Mouse (Mus musculus): ENCODE data around the gene Snd1. TPM values are rescaled to one million over a fixed set of nuclear protein-coding genes. Genes with fewer than 3 reads are reported as not detected.
A peak's percentile ranks its signal among the peaks of the same experiment; 100 is the strongest.

Gene Snd1
- polyA plus RNA-seq, 1 experiment from 2014 or later, result 129 TPM

DNA sequence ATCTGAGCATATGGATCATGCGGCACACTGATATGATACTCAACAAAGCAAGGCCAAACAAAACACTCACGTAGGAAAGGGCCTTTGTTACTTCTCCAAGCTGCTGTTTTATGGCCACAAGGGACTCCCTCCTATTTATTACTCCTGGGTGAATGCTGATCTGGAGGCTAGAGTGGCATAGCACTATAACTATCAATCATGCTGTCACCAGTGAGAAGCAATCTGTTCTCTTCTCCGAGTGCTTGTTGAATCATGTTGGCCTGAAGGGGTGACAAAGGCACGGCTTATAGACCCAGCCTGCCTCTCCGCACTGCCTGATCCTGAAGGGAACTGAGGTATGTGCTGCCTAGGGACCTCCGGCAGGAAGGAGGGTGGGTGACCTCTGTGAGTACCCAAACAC, 10.3 kb upstream of the Snd1 start:
- peaks cover 4% of the 10 kb centered on the region; the same call in 1 of the 2 replicates for H3K4me1 ChIP-seq
- H3K9me3 ChIP-seq (replicated peaks), result no peaks in the 10 kb centered on the region
- H3K9ac ChIP-seq, result no peak overlapping the region
- H3K4me3 ChIP-seq (replicated peaks), result no peak overlapping the region
- H3K36me3 ChIP-seq, result no peaks in the 10 kb centered on the region
- 8% methylated on average over 6 of the region's 6 CpGs for WGBS
- no peak for ATAC-seq (replicated peaks; ENCODE audit: low FRiP score)
- H3K4me2 ChIP-seq, result no peak overlapping the region
- no peak overlapping the region for H3K27ac ChIP-seq
- no peaks in the 10 kb centered on the region for H3K27me3 ChIP-seq

DNA sequence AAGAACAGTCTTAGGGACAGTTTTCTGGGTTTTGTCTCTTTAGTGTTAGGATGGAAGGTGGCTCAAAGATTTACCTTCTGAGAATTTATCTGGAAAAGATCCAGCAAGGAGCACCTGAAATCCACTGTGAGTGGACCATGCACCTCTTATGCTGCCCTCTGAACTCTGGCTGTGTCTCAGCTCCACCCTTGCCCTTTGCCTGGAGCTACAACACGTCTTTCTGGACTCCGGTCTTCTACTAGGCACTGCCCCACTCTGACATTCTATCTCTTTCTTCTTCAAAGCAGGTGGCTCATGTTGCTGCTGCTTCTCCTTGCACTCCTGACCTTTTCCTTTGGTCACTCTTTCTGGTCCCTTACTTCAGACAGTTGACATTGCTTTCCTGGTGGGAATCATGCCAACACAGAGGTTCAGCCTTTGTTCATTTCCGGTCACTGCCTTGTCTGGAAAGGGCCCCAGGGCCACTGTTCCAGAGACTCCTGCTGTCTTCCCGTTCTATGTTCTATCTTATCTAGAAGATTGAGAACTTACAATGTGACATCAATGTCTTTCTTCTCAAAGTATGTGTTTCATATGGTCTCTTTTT, 4.8 kb upstream of the Snd1 start:
- no peak for ATAC-seq (replicated peaks; ENCODE audit: low FRiP score)
- H3K36me3 ChIP-seq, result no peaks in the 10 kb centered on the region
- no peak overlapping the region for H3K4me3 ChIP-seq (replicated peaks)
- no peak overlapping the region for H3K4me2 ChIP-seq
- H3K27ac ChIP-seq, result no peak overlapping the region
- H3K4me1 ChIP-seq, result 0 out of 2 replicates have a peak, but pooled peaks cover 3% of the 10 kb centered on the region
- H3K9ac ChIP-seq, result no peak overlapping the region
- no peaks in the 10 kb centered on the region for H3K27me3 ChIP-seq
- WGBS, result 49% methylated on average over 4 of the region's 4 CpGs
- no peaks in the 10 kb centered on the region for H3K9me3 ChIP-seq (replicated peaks)

DNA sequence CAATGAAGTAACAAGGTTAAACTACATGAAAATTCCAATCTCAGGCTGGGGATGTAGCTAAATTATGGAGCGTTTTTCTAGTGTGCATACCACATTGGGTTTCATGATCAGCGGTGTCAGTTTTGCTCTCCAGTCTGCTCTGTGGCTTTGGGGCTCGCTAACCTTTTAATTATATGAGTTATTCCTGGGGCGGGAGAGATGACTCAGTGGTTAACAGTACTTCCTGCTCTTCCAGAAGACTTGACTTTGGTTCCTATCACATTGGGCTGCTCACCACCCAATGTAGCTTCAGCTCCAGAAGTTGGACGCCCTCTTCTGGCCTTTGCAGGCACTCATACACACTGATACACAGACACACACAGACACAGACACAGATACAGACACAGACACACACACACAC, 4.3 kb upstream of the Snd1 start:
- ATAC-seq (replicated peaks; ENCODE audit: low FRiP score), result no peak
- Histone ChIP-seq H3K9ac (no peak overlapping the region), H3K27me3 (no peaks in the 10 kb centered on the region), H3K4me1 (0 out of 2 replicates have a peak, but pooled peaks cover 3% of the 10 kb centered on the region), H3K4me2 (no peak overlapping the region), H3K9me3 (replicated peaks) (no peaks in the 10 kb centered on the region), H3K4me3 (replicated peaks) (no peak overlapping the region), H3K27ac (no peak overlapping the region), H3K36me3 (no peaks in the 10 kb centered on the region)
- 77% methylated on average over 5 of the region's 5 CpGs for WGBS

DNA sequence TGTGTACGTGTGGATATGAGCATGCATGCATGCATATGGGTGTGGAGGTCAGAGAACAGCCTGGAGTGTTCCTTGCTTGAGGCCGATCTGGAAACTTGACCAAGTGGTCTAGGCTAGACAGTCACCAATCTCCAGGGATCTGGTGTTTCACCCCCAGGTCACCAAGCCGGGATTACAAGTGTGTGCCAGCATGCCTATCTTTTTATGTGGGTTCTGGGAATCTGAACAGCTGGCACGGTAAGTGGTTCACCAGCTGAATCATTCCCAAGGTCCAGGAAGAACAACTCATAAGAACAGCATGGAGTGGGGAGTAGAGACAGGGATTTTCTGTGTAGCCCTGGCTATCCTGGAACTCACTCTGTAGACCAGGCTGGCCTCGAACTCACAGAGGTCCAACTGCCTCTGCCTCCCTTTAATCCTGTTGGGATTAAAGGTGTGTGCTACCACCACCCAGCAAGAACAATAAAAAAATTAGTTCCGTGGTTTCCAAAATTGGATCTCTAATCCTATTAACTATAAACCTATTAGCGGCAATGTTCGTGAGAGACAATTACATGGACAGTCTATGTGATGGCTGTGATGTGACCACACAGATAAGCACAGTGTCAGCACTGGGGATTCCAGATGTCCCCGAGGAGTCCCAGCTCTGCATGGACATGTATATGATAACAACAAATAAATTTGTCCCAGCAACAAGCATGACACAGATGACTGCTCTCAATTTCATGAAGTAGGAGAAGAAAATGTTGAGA, 3.5 kb upstream of the Snd1 start:
- Histone ChIP-seq H3K9ac (no peak overlapping the region), H3K27me3 (no peaks in the 10 kb centered on the region), H3K27ac (no peak overlapping the region), H3K4me1 (0 out of 2 replicates have a peak, but pooled peaks cover 3% of the 10 kb centered on the region), H3K4me3 (replicated peaks) (no peak overlapping the region), H3K4me2 (no peak overlapping the region), H3K36me3 (no peaks in the 10 kb centered on the region), H3K9me3 (replicated peaks) (no peaks in the 10 kb centered on the region)
- WGBS, result 87% methylated on average over 9 of the region's 9 CpGs
- ATAC-seq (replicated peaks; ENCODE audit: low FRiP score), result no peak

DNA sequence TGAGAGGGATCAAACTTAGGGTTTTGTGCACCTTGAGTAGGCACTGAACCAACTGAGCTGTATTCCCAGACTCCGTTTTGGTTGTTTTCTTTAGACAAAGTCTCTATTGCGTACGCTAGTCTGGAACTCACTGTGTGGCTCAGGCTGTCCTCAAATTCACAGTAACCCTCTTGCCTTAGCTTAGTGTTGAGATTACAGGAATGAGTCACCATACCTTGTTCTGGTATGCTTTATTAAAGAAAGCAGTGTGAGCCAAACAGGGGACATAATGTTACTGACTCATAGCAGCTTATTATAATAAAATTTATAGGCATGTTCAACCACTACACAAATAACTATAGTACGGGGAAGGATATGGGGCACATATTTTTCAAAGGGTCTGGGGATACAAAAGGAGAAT, 728 bp upstream of the Snd1 start:
- Histone ChIP-seq H3K9me3 (replicated peaks) (no peaks in the 10 kb centered on the region), H3K4me2 (no peak overlapping the region), H3K4me1 (peaks cover 6% of the 10 kb centered on the region; the same call in 1 of the 2 replicates), H3K4me3 (replicated peaks) (no peak overlapping the region), H3K36me3 (no peaks in the 10 kb centered on the region), H3K9ac (no peak overlapping the region), H3K27me3 (no peaks in the 10 kb centered on the region), H3K27ac (no peak overlapping the region)
- 87% methylated on average over 4 of the region's 4 CpGs for WGBS
- no peak for ATAC-seq (replicated peaks; ENCODE audit: low FRiP score)

DNA sequence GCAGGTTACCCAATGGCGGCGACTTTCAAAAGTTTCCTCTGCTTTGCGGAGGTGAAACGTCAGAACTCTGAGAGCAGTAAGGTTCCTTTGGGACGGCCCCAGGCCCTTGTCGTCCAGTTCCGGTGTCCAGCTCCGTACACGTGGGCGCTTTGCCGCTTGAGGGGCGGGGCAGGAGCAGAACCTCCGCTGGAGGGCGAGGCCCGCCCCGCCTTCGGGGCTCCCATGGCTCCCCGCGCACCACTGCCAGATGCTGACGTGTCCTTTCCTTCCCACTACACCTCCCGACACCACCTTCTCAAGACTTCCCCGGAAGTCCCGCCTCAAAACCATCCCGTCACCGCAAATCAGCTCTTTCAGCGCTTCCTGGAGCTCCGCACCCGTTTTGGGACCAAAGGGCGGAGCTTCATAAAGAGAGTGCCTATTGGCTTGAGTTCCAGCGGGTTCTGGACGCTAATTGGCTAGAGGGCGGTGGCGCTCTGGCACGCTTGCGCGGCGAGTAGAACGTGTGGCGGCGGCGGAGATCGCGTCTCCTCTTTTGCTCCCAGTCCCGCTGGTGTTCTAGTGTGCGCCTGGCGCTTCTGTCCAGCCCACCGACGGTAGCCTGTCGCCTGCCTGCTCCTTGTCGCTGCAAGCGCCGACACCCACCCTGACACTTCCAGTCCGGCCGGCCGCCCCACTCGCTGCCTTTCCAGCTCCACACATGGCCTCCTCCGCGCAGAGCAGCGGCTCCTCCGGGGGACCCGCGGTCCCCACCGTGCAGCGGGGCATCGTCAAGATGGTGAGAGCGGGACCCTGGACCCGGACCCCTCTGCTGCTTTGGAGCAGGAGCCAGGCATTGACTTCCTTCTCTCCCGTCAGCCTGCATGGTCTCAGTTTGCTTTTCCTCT, 5.2 kb downstream of the Snd1 start:
- H3K4me2 ChIP-seq, result peak overlapping the region; percentile 71
- peak overlapping the region; percentile 91 for H3K27ac ChIP-seq
- no peaks in the 10 kb centered on the region for H3K9me3 ChIP-seq (replicated peaks)
- under 1% methylated on average over 68 of the region's 68 CpGs for WGBS
- H3K4me1 ChIP-seq, result peaks cover 34% of the 10 kb centered on the region
- H3K27me3 ChIP-seq, result no peaks in the 10 kb centered on the region
- ATAC-seq (replicated peaks; ENCODE audit: low FRiP score), result peak; percentile 99
- peak overlapping the region; percentile 85 for H3K4me3 ChIP-seq (replicated peaks)
- peak overlapping the region; percentile 78 for H3K9ac ChIP-seq
- H3K36me3 ChIP-seq, result peaks cover 9% of the 10 kb centered on the region

DNA sequence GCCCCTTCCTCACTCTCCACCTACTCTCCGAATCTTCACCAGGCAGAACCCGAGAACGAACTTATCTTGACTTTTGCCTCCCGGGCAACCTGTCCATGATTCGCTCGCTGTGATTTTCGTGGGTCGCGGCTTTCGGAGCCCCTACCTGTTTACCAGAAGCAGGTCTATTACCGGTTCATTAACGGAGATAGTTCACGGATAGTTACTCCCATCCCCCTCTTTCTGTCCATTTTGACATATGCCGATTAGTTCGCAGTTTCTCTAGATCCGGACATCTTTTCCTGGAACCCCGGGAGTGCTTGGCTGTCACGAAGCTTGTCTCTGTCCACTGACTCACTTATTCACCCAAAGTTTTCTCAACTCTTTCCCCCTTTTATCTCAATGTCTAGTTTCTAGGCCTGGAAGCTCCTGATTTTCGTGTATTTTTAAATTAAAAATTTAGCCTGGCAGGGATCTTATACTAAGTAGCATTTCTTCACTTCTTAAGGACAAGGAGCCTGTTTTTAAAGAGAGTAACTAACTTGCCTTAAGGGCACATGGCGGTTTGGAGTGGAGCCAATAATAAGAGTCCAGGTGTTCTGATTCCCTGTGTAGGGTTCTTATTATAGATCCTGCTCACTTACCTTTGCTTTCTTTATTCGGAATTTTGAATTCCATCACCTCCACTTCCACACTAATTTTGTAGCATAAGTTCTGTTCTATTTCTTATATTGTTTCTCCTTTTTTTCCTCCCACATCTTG, 6.0 kb downstream of the Snd1 start:
- Histone ChIP-seq H3K4me1 (peaks cover 39% of the 10 kb centered on the region), H3K27ac (peak overlapping the region; percentile 91), H3K27me3 (no peaks in the 10 kb centered on the region), H3K9me3 (replicated peaks) (no peaks in the 10 kb centered on the region), H3K36me3 (peaks cover 13% of the 10 kb centered on the region), H3K4me2 (peak overlapping the region; percentile 62), H3K4me3 (replicated peaks) (peak overlapping the region; percentile 85), H3K9ac (peak overlapping the region; percentile 78)
- ATAC-seq (replicated peaks; ENCODE audit: low FRiP score), result no peak
- 5% methylated on average over 21 of the region's 21 CpGs for WGBS

DNA sequence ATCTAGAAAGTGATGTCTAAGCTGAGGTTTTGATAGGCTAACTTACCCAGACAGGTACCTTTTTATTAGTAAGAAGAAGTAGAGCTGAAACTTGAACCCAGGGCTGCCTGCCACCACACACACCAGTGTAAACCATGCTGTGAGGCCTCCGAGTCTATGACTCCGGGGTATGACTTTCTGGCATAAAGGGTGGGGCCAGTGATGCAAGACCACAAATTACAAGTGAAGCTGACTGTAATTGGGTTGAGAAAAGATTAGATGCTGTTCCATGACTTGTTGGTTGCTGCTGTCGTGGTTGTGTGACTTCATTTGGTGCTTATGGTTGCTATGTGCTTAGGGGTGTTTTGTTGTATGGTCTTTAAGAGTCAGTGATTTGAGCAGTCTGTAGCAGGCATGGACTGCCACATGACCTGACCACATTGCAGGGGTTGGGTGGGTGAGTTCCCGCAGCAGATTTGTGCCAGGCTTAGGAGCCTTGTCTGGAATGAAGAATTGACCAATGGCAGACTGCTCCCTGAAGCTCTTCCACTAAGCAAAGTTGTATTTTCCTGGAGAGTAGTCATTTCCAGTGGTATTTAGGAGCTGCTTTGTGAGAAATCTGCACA, 7.9 kb downstream of the Snd1 start:
- H3K27ac ChIP-seq, result no peak overlapping the region
- H3K27me3 ChIP-seq, result no peaks in the 10 kb centered on the region
- 72% methylated on average over 4 of the region's 4 CpGs for WGBS
- H3K4me3 ChIP-seq (replicated peaks), result no peak overlapping the region
- no peaks in the 10 kb centered on the region for H3K9me3 ChIP-seq (replicated peaks)
- peak overlapping the region; percentile 30; the same call in 1 of the 2 replicates for H3K4me2 ChIP-seq
- H3K36me3 ChIP-seq, result peaks cover 13% of the 10 kb centered on the region
- H3K9ac ChIP-seq, result 0 out of 2 replicates have a peak overlapping the region, but pooled peaks have one; percentile 16
- peaks cover 39% of the 10 kb centered on the region for H3K4me1 ChIP-seq
- no peak for ATAC-seq (replicated peaks; ENCODE audit: low FRiP score)

DNA sequence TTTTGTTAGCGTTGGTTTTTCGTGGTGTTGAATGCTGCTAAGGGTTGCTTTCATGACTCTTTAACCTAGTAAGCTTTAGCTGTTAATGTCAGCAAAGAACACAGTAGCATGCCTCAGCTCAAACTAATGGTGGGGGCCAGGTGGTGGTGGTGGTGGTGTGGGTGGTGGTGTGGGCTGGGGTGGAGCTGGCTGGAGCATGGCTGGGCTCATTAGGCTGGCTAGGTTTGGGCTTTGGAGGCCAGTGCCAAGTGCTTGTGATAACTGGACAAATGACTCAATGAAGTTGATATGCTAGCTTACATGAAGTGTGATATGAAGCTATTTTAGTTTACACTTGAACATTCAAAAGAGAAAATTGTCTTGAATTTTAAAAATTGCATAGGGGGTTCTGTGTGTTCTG, 11.1 kb downstream of the Snd1 start:
- H3K9ac ChIP-seq, result no peak overlapping the region
- WGBS, result 83% methylated on average over 2 of the region's 2 CpGs
- no peak for ATAC-seq (replicated peaks; ENCODE audit: low FRiP score)

DNA sequence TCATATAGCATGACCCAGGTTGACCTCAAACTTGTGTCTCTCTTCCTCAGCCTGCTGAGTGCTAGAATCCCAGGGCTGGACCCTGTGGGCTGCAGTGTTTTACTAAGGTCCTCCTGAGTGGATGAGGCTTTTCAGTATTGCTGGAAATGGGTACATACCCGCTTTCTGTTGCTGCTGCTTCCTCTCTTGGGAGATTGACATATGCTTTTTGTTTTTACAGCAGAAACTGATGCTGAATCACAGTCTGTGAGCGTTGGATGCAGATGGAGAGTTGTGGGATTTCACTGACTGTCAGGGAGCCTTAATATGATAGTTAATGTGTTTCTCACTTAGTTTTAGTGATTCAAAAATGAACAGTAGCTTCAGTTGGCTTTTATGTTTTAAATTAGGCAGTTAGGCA, 11.5 kb downstream of the Snd1 start:
- WGBS, result 78% methylated on average over 2 of the region's 2 CpGs
- no peak overlapping the region for H3K27ac ChIP-seq

More for the DNA sequence above, 11.1 kb downstream of the Snd1 start:
- peaks cover 48% of the 10 kb centered on the region for H3K4me1 ChIP-seq
- peaks cover 30% of the 10 kb centered on the region for H3K36me3 ChIP-seq
- H3K4me3 ChIP-seq (replicated peaks), result no peak overlapping the region
- no peaks in the 10 kb centered on the region for H3K27me3 ChIP-seq
- no peak overlapping the region for H3K4me2 ChIP-seq
- no peaks in the 10 kb centered on the region for H3K9me3 ChIP-seq (replicated peaks)
- no peak overlapping the region for H3K27ac ChIP-seq

DNA sequence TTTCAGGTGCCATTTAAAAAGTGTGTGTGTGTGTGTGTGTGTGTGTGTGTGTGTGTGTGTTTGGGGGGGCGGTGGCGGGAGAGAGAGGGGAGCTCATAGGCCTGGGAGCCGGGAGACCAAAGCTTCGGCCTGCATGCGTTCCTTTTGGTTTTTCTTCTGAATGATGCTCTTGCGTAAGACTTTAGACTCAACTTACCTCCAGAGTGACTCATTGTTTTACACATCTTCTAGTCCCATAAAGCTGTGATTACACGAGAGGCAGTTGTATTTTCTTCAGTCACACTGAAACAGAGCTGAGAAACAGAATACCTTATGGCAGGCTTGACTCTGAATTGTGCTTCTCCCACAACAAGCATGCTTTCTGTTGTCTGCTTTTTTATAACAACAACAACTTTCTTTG, 12.0 kb downstream of the Snd1 start:
- Histone ChIP-seq H3K27ac (no peak overlapping the region), H3K4me1 (peaks cover 39% of the 10 kb centered on the region), H3K27me3 (no peaks in the 10 kb centered on the region), H3K9ac (no peak overlapping the region), H3K9me3 (replicated peaks) (no peaks in the 10 kb centered on the region), H3K36me3 (peaks cover 32% of the 10 kb centered on the region), H3K4me3 (replicated peaks) (no peak overlapping the region), H3K4me2 (no peak overlapping the region)
- WGBS, result 88% methylated on average over 7 of the region's 7 CpGs
- no peak for ATAC-seq (replicated peaks; ENCODE audit: low FRiP score)

More for the DNA sequence above, 11.5 kb downstream of the Snd1 start:
- H3K27me3 ChIP-seq, result no peaks in the 10 kb centered on the region
- no peak overlapping the region for H3K4me2 ChIP-seq
- H3K9ac ChIP-seq, result no peak overlapping the region
- H3K36me3 ChIP-seq, result peaks cover 34% of the 10 kb centered on the region
- H3K4me3 ChIP-seq (replicated peaks), result no peak overlapping the region
- H3K9me3 ChIP-seq (replicated peaks), result no peaks in the 10 kb centered on the region
- ATAC-seq (replicated peaks; ENCODE audit: low FRiP score), result no peak
- peaks cover 44% of the 10 kb centered on the region for H3K4me1 ChIP-seq

All from kidney, embryonic 15.5 days (tissue).